24 mouse cellular contexts compared by ENCODE assay signal in genomic region chr13:9388017-9388416, GRCm38 (mm10).
DNase-seq lines count a peak whose midpoint lies in the region; ATAC-seq and TF ChIP-seq lines count a peak whose summit lies in the region.
"Had no signal": no experiment of that assay in that cellular context is flagged by ENCODE, and none has a peak within 500 bp of the region (broad histone marks: within the 10 kb centered on the region; RNA-seq: fewer than 3 reads in every experiment).

No protein-coding gene starts in this region.

- peak overlapping the region; percentile 55; the same call in 1 of the 2 replicates for H3K4me2 ChIP-seq in heart, embryonic 11.5 days
- peak overlapping the region; percentile 38 for H3K4me2 ChIP-seq in liver, embryonic 11.5 days
- peak overlapping the region; percentile 21; the same call in 1 of the 2 replicates for H3K4me2 ChIP-seq in liver, embryonic 13.5 days
- no peak overlapping the region for H3K4me2 ChIP-seq in midbrain, embryonic 13.5 days (replicated peaks)
- H3K4me2 ChIP-seq: forebrain, embryonic 15.5 days; hindbrain, embryonic 13.5 days; midbrain, embryonic 15.5 days; neural tube, embryonic 15.5 days; stomach, embryonic 15.5 days had no signal

- H3K27me3 ChIP-seq in heart, embryonic 11.5 days (ENCODE audit: control insufficient read depth, insufficient read depth, low read length), result no peaks in the 10 kb centered on the region
- H3K27me3 ChIP-seq in liver, embryonic 11.5 days (replicated peaks; ENCODE audit: control insufficient read depth, insufficient read depth, low read length), result no peaks in the 10 kb centered on the region
- H3K27me3 ChIP-seq in liver, embryonic 13.5 days, result no peaks in the 10 kb centered on the region
- no peaks in the 10 kb centered on the region for H3K27me3 ChIP-seq in midbrain, embryonic 13.5 days
- H3K27me3 ChIP-seq: embryonic facial prominence, embryonic 13.5 days; forebrain, embryonic 15.5 days; hindbrain, embryonic 13.5 days; liver, embryonic 15.5 days; midbrain, embryonic 15.5 days; neural tube, embryonic 15.5 days; stomach, embryonic 15.5 days had no signal

- intact Hi-C loops in gastrocnemius, adult 2 months (cut with DNase I), result no loop called here

- H3K9ac ChIP-seq in heart, embryonic 11.5 days (ENCODE audit: low read depth, low read length), result no peak overlapping the region
- H3K9ac ChIP-seq in liver, embryonic 11.5 days (ENCODE audit: low read depth, low read length), result no peak overlapping the region
- no peak overlapping the region for H3K9ac ChIP-seq in liver, embryonic 13.5 days
- no peak overlapping the region for H3K9ac ChIP-seq in midbrain, embryonic 13.5 days (replicated peaks)
- H3K9ac ChIP-seq: embryonic facial prominence, embryonic 13.5 days; forebrain, embryonic 15.5 days; hindbrain, embryonic 13.5 days; liver, embryonic 15.5 days; midbrain, embryonic 15.5 days; neural tube, embryonic 15.5 days; stomach, embryonic 15.5 days had no signal

- 76% methylated on average over 2 of the region's 2 CpGs for WGBS in heart, embryonic 11.5 days (ENCODE audit: insufficient replicate concordance)
- WGBS in liver, embryonic 11.5 days, result 44% methylated on average over 2 of the region's 2 CpGs
- WGBS in liver, embryonic 13.5 days (ENCODE audit: insufficient replicate concordance), result 13% methylated on average over 2 of the region's 2 CpGs
- 90% methylated on average over 2 of the region's 2 CpGs for WGBS in midbrain, embryonic 13.5 days

- H3K36me3 ChIP-seq in heart, embryonic 11.5 days (ENCODE audit: control insufficient read depth, insufficient read depth, low read length), result no peaks in the 10 kb centered on the region
- no peaks in the 10 kb centered on the region for H3K36me3 ChIP-seq in liver, embryonic 11.5 days (ENCODE audit: control insufficient read depth, insufficient read depth, low read length)
- H3K36me3 ChIP-seq in liver, embryonic 13.5 days, result no peaks in the 10 kb centered on the region
- no peaks in the 10 kb centered on the region for H3K36me3 ChIP-seq in midbrain, embryonic 13.5 days
- H3K36me3 ChIP-seq: embryonic facial prominence, embryonic 13.5 days; forebrain, embryonic 15.5 days; liver, embryonic 15.5 days; midbrain, embryonic 15.5 days; neural tube, embryonic 15.5 days; stomach, embryonic 15.5 days had no signal

- no peak overlapping the region for H3K27ac ChIP-seq in heart, embryonic 11.5 days (ENCODE audit: low read depth, low read length)
- H3K27ac ChIP-seq in liver, embryonic 11.5 days (ENCODE audit: low read depth, low read length), result no peak overlapping the region
- no peak overlapping the region for H3K27ac ChIP-seq in liver, embryonic 13.5 days
- H3K27ac ChIP-seq in midbrain, embryonic 13.5 days, result no peak overlapping the region
- H3K27ac ChIP-seq in gastrocnemius, adult 2 months, result no peak overlapping the region
- H3K27ac ChIP-seq: embryonic facial prominence, embryonic 13.5 days; forebrain, embryonic 15.5 days; hindbrain, embryonic 13.5 days; left cerebral cortex, adult 2 months; liver, embryonic 15.5 days; midbrain, embryonic 15.5 days; neural tube, embryonic 15.5 days; stomach, embryonic 15.5 days had no signal

- no peak overlapping the region for H3K4me3 ChIP-seq in heart, embryonic 11.5 days (ENCODE audit: low read depth, low read length)
- no peak overlapping the region for H3K4me3 ChIP-seq in liver, embryonic 11.5 days (ENCODE audit: low read depth, low read length)
- no peak overlapping the region for H3K4me3 ChIP-seq in liver, embryonic 13.5 days (replicated peaks)
- H3K4me3 ChIP-seq in midbrain, embryonic 13.5 days (replicated peaks), result no peak overlapping the region
- no peak overlapping the region for H3K4me3 ChIP-seq in gastrocnemius, adult 2 months
- H3K4me3 ChIP-seq: embryonic facial prominence, embryonic 13.5 days; forebrain, embryonic 15.5 days; hindbrain, embryonic 13.5 days; left cerebral cortex, adult 2 months; liver, embryonic 15.5 days; midbrain, embryonic 15.5 days; neural tube, embryonic 15.5 days; stomach, embryonic 15.5 days had no signal

- H3K9me3 ChIP-seq in heart, embryonic 11.5 days (replicated peaks; ENCODE audit: control insufficient read depth, low read length), result no peaks in the 10 kb centered on the region
- no peaks in the 10 kb centered on the region for H3K9me3 ChIP-seq in liver, embryonic 11.5 days (ENCODE audit: control insufficient read depth, low read length)
- H3K9me3 ChIP-seq in liver, embryonic 13.5 days (replicated peaks), result no peaks in the 10 kb centered on the region
- H3K9me3 ChIP-seq in midbrain, embryonic 13.5 days, result peaks cover 8% of the 10 kb centered on the region; the same call in 1 of the 2 replicates
- H3K9me3 ChIP-seq: forebrain, embryonic 15.5 days; liver, embryonic 15.5 days; midbrain, embryonic 15.5 days; neural tube, embryonic 15.5 days; stomach, embryonic 15.5 days had no signal

- TF ChIP-seq CTCF in gastrocnemius, adult 2 months (IDR thresholded peaks at IDR 0.05), result no peak

- ATAC-seq in heart, embryonic 11.5 days (replicated peaks; ENCODE audit: insufficient number of reproducible peaks, low FRiP score, low TSS enrichment), result no peak
- ATAC-seq in liver, embryonic 11.5 days (replicated peaks; ENCODE audit: low FRiP score), result no peak
- ATAC-seq in liver, embryonic 13.5 days (ENCODE audit: low read depth), result no peak
- no peak for ATAC-seq in midbrain, embryonic 13.5 days
- ATAC-seq: CD4-positive, CD25-positive, alpha-beta regulatory T cell, adult 4 months; forebrain, embryonic 15.5 days; inflammation-experienced regulatory T-cells, adult 6 months; lung, postnatal 0 days; midbrain, embryonic 15.5 days had no signal

- H3K4me1 ChIP-seq in heart, embryonic 11.5 days (ENCODE audit: control insufficient read depth, insufficient read depth, low read length), result no peaks in the 10 kb centered on the region
- no peaks in the 10 kb centered on the region for H3K4me1 ChIP-seq in liver, embryonic 11.5 days (replicated peaks; ENCODE audit: control insufficient read depth, insufficient read depth, low read length)
- no peaks in the 10 kb centered on the region for H3K4me1 ChIP-seq in liver, embryonic 13.5 days (replicated peaks)
- peaks cover 11% of the 10 kb centered on the region; the same call in 1 of the 2 replicates for H3K4me1 ChIP-seq in midbrain, embryonic 13.5 days (replicated peaks)
- H3K4me1 ChIP-seq: embryonic facial prominence, embryonic 13.5 days; liver, embryonic 15.5 days; stomach, embryonic 15.5 days had no signal

- no peak for DNase-seq in heart, adult 9 months (ENCODE audit: low spot score in 2 of 2)
- DNase-seq in liver, embryonic 11.5 days (ENCODE audit: low spot score), result no peak
- DNase-seq in liver, result no peak
- DNase-seq in liver, embryonic 13.5 days, result no peak
- no peak for DNase-seq in gastrocnemius, adult 2 months
- no peak for DNase-seq in layer of hippocampus, postnatal 25 days (ENCODE audit: extremely low spot score in 1 of 2, low spot score in 1 of 2)
- DNase-seq: adrenal gland, adult 8-10 months; cerebellum, adult 8-10 months; kidney, adult 9 months; right cerebral cortex, postnatal 25 days; thymus, adult 18-20 months had no signal
